Mouse (Mus musculus) ES-Bruce4 (cell line): Measurements from ENCODE around the gene Magi1.

Experiments
- CTCF ChIP-seq: IDR thresholded peaks from one replicate; pipeline ENCODE4 v1.8.1; 2011; ENCODE audit warnings: low read depth, low read length
- EP300 ChIP-seq: IDR thresholded peaks from 2 replicates; pipeline ENCODE4 v1.6.1; 2011; ENCODE audit warnings: low read depth, low read length; ENCODE audit not compliant: insufficient read depth

GRCm38 (mm10) chr6:93996841-93997485 is 286.8 kb downstream of the Magi1 start:
- no peak for TF ChIP-seq EP300
- TF ChIP-seq CTCF = no peak
